Mouse (Mus musculus) heart, embryonic 11.5 days (tissue): ENCODE data around the gene Thbs3. TPM values are rescaled to one million over a fixed set of nuclear protein-coding genes. Genes with fewer than 3 reads are reported as not detected.

Experiments
- ATAC-seq: fragments of 200-750 bp; cut with Nextera tagmentation; replicated peaks from 2 replicates; pipeline ENCODE4 v1.8.0; 2017; ENCODE audit warnings: moderate library complexity; ENCODE audit not compliant: insufficient number of reproducible peaks, low FRiP score, low TSS enrichment
- H3K27ac ChIP-seq: fragments of 300-500 bp; sonication (generic); 2 replicates; pipeline ENCODE4 v1.5.1; 2014; ENCODE audit warnings: mild to moderate bottlenecking, low read depth, low read length
- H3K27me3 ChIP-seq: fragments of 300-500 bp; sonication (generic); 2 replicates; pipeline ENCODE4 v1.6.1; 2014; ENCODE audit warnings: mild to moderate bottlenecking, low read length, mixed read lengths; ENCODE audit not compliant: control insufficient read depth, insufficient read depth
- H3K36me3 ChIP-seq: fragments of 300-500 bp; sonication (generic); 2 replicates; pipeline ENCODE4 v1.6.1; 2014; ENCODE audit warnings: mild to moderate bottlenecking, low read length, moderate library complexity, mixed read lengths; ENCODE audit not compliant: control insufficient read depth, insufficient read depth
- H3K4me1 ChIP-seq: fragments of 300-500 bp; sonication (generic); 2 replicates; pipeline ENCODE4 v1.6.1; 2014; ENCODE audit warnings: low read length; ENCODE audit not compliant: control insufficient read depth, insufficient read depth
- H3K4me2 ChIP-seq: fragments of 300-500 bp; sonication (generic); 2 replicates; pipeline ENCODE4 v1.6.1; 2014; ENCODE audit warnings: mild to moderate bottlenecking, moderate library complexity
- H3K4me3 ChIP-seq: fragments of 300-500 bp; sonication (generic); 2 replicates; pipeline ENCODE4 v1.5.1; 2014; ENCODE audit warnings: low read depth, low read length
- H3K9ac ChIP-seq: fragments of 300-500 bp; sonication (generic); 2 replicates; pipeline ENCODE4 v1.6.1; 2014; ENCODE audit warnings: mild to moderate bottlenecking, low read depth, low read length, moderate library complexity
- H3K9me3 ChIP-seq: fragments of 300-500 bp; sonication (generic); replicated peaks from 2 replicates; pipeline ENCODE4 v1.6.1; 2016; ENCODE audit warnings: low read length; ENCODE audit not compliant: control insufficient read depth
- WGBS: fragments of 180-500 bp; shearing (Covaris S2); extraction: QIAGEN DNeasy Blood & Tissue Kit; methylation state at CpG from one replicate; pipeline ENCODE4 v1.1.7; 2014; ENCODE audit not compliant: insufficient replicate concordance; 5-methylcytosine and 5-hydroxymethylcytosine counted together
- polyA plus RNA-seq: library from polyadenylated mRNA; unstranded; fragments of >200 nt; fragmentation: Nextera tagmentation; extraction: Ambion mirVana; gene quantifications from 2 replicates; pipeline ENCODE4 v1.2.1, GENCODE M21; 2014

Thbs3 gene
- 6.9 and 12.4 TPM in 2 replicates for polyA plus RNA-seq

GRCm38 (mm10) chr3:89214681-89215411 is at the start of gene Thbs3:
TSS of gene Thbs3 (plus strand) at chr3:89215180.
- H3K4me2 ChIP-seq, result peak within 1 kb of the TSS; percentile 66
- H3K4me3 ChIP-seq, result peak within 1 kb of the TSS; percentile 77
- no peaks in the 10 kb centered on the region for H3K9me3 ChIP-seq
- H3K36me3 ChIP-seq, result peaks cover 3% of the 10 kb centered on the region; the same call in 1 of the 2 replicates
- peak within 1 kb of the TSS; percentile 82 for H3K9ac ChIP-seq
- WGBS, result under 1% methylated on average over 18 of the region's 19 CpGs
- no peak for ATAC-seq
- H3K27me3 ChIP-seq, result no peaks in the 10 kb centered on the region
- peaks cover 31% of the 10 kb centered on the region for H3K4me1 ChIP-seq
- H3K27ac ChIP-seq, result peak within 1 kb of the TSS; percentile 97

GRCm38 (mm10) chr3:89165268-89165870 is 49.6 kb upstream of the Thbs3 start:
- H3K9me3 ChIP-seq, result no peaks in the 10 kb centered on the region
- peaks cover 13% of the 10 kb centered on the region for H3K4me1 ChIP-seq
- peaks cover 25% of the 10 kb centered on the region for H3K36me3 ChIP-seq
- peak overlapping the region; percentile 96 for H3K27ac ChIP-seq
- 21% methylated on average over 12 of the region's 12 CpGs for WGBS
- no peak; the same call in 1 of the 2 replicates for ATAC-seq
- H3K27me3 ChIP-seq, result no peaks in the 10 kb centered on the region
- peak overlapping the region; percentile 76 for H3K4me2 ChIP-seq
- H3K4me3 ChIP-seq, result peak overlapping the region; percentile 76
- peak overlapping the region; percentile 93 for H3K9ac ChIP-seq

GRCm38 (mm10) chr3:89166945-89167344 is 48.0 kb upstream of the Thbs3 start:
- no peak overlapping the region for H3K4me2 ChIP-seq
- H3K27me3 ChIP-seq, result no peaks in the 10 kb centered on the region
- H3K9ac ChIP-seq, result no peak overlapping the region
- H3K4me3 ChIP-seq, result no peak overlapping the region
- peaks cover 13% of the 10 kb centered on the region for H3K4me1 ChIP-seq
- WGBS, result 92% methylated on average over 19 of the region's 19 CpGs
- H3K36me3 ChIP-seq, result peaks cover 33% of the 10 kb centered on the region
- no peak overlapping the region for H3K27ac ChIP-seq
- no peaks in the 10 kb centered on the region for H3K9me3 ChIP-seq
- no peak for ATAC-seq

GRCm38 (mm10) chr3:89174844-89175243 is 40.1 kb upstream of the Thbs3 start:
- H3K27me3 ChIP-seq, result no peaks in the 10 kb centered on the region
- peaks cover 53% of the 10 kb centered on the region for H3K36me3 ChIP-seq
- H3K9ac ChIP-seq, result no peak overlapping the region
- no peaks in the 10 kb centered on the region for H3K9me3 ChIP-seq
- H3K4me3 ChIP-seq, result no peak overlapping the region
- H3K27ac ChIP-seq, result no peak overlapping the region
- no peak overlapping the region for H3K4me2 ChIP-seq
- ATAC-seq, result no peak
- H3K4me1 ChIP-seq, result peaks cover 14% of the 10 kb centered on the region; the same call in 1 of the 2 replicates
- WGBS, result 91% methylated on average over 11 of the region's 11 CpGs

GRCm38 (mm10) chr3:89175544-89175943 is 39.4 kb upstream of the Thbs3 start:
- Histone ChIP-seq H3K9ac (no peak overlapping the region), H3K36me3 (peaks cover 51% of the 10 kb centered on the region), H3K4me2 (no peak overlapping the region), H3K9me3 (no peaks in the 10 kb centered on the region), H3K27ac (no peak overlapping the region), H3K27me3 (no peaks in the 10 kb centered on the region), H3K4me1 (peaks cover 14% of the 10 kb centered on the region; the same call in 1 of the 2 replicates), H3K4me3 (no peak overlapping the region)
- WGBS, result 91% methylated on average over 10 of the region's 10 CpGs
- ATAC-seq, result no peak

DNA sequence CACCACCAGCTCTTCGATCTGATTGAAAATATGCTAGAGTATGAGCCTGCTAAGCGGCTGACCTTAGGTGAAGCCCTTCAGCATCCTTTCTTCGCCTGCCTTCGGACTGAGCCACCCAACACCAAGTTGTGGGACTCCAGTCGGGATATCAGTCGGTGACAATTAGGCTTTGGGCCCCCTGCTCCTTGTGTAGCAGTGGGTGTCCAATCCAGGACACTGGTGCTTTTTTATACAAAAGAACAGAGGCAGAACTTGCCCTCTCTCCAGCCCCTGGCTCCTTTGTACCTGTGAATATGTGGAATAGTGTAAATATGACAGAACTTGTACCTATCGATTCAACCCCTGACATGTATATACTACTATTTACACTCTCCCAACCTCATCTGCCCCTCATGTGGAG is 38.6 kb upstream of the Thbs3 start:
- Histone ChIP-seq H3K9ac (no peak overlapping the region), H3K4me1 (peaks cover 14% of the 10 kb centered on the region; the same call in 1 of the 2 replicates), H3K27ac (no peak overlapping the region), H3K4me2 (no peak overlapping the region), H3K9me3 (no peaks in the 10 kb centered on the region), H3K4me3 (no peak overlapping the region; the same call in 1 of the 2 replicates), H3K27me3 (no peaks in the 10 kb centered on the region), H3K36me3 (peaks cover 54% of the 10 kb centered on the region)
- no peak for ATAC-seq
- WGBS, result 85% methylated on average over 7 of the region's 7 CpGs

DNA sequence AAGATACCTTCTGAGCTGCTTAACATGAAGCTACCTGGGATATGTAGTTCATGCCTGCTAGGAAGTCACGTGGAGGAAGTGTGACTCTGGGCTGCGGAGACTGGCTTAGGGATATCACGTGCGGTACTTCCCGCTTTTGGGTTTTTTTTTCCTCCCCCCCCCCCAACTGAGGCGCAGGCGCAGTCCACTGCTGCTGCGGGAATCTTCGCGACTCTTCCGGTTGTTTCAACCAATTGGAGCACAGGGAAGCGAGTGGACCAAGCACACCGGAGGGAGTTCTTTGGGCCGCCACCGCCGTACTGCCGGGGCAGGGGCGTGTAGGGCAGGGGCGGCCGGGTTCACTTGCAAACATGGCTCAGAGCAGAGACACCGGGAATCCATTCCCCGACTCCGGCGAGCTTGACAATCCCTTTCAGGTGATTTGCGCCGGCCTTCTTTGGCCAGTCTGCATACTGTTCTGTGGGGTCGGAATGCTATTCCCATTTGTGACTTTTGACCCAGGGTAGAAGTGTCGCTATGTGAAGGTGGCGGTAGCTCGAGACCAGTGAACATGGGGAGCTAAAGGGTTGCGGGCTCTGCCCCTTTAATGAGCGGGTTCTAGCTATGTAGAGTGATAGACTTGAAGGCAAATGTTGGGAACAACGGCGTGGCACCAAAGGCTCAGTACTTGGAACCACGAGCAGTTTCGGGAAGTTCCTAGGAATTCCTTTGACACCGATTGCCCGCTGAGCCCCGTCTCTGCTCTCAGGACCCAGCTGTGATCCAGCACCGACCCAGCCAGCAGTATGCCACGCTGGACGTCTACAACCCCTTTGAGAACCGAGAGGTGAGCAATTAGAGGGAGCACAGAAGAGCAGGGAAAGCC is 37.5 kb upstream of the Thbs3 start, which contains the start of gene Scamp3:
TSS of gene Scamp3 (plus strand) at position 232 of the 865 bp plus-strand sequence.
- H3K4me1 ChIP-seq, result peaks cover 14% of the 10 kb centered on the region; the same call in 1 of the 2 replicates
- no peaks in the 10 kb centered on the region for H3K27me3 ChIP-seq
- H3K27ac ChIP-seq, result peak within 1 kb of the TSS; percentile 67
- H3K4me2 ChIP-seq, result peak within 1 kb of the TSS; percentile 89
- peaks cover 51% of the 10 kb centered on the region for H3K36me3 ChIP-seq
- peak; percentile 87 for ATAC-seq
- H3K9me3 ChIP-seq, result no peaks in the 10 kb centered on the region
- H3K9ac ChIP-seq, result peak within 1 kb of the TSS; percentile 92
- under 1% methylated on average over 43 of the region's 43 CpGs for WGBS
- H3K4me3 ChIP-seq, result peak within 1 kb of the TSS; percentile 80

GRCm38 (mm10) chr3:89178107-89178385 is 36.9 kb upstream of the Thbs3 start:
- WGBS, result 6% methylated on average over 6 of the region's 6 CpGs
- Histone ChIP-seq H3K9ac (peak overlapping the region; percentile 92), H3K4me3 (peak overlapping the region; percentile 80), H3K4me2 (peak overlapping the region; percentile 89), H3K36me3 (peaks cover 49% of the 10 kb centered on the region), H3K27me3 (no peaks in the 10 kb centered on the region), H3K4me1 (peaks cover 17% of the 10 kb centered on the region; the same call in 1 of the 2 replicates), H3K27ac (peak overlapping the region; percentile 67), H3K9me3 (no peaks in the 10 kb centered on the region)
- ATAC-seq, result no peak
